Mouse (Mus musculus) kidney, adult 2 months (tissue): ENCODE data around the gene Asrgl1. TPM values are rescaled to one million over a fixed set of nuclear protein-coding genes. Genes with fewer than 3 reads are reported as not detected.

Experiments used
- DNase-seq: peaks from one replicate; pipeline ENCODE4 v3.0.0; 2021
- H3K27ac ChIP-seq: fragments of 200-500 bp; 2 replicates; pipeline ENCODE4 v1.5.1; 2012; ENCODE audit warnings: low read depth, low read length, control low read depth, inconsistent platforms; ENCODE audit not compliant: insufficient read depth
- H3K27me3 ChIP-seq: fragments of 200-500 bp; replicated peaks from 2 replicates; pipeline ENCODE4 v1.6.1; 2012; ENCODE audit warnings: mild to moderate bottlenecking, moderate library complexity, low read length, inconsistent platforms; ENCODE audit not compliant: control insufficient read depth, insufficient read depth
- H3K36me3 ChIP-seq: fragments of 200-500 bp; 2 replicates; pipeline ENCODE4 v1.6.1; 2012; ENCODE audit warnings: mild to moderate bottlenecking, moderate library complexity, low read length, inconsistent platforms; ENCODE audit not compliant: control insufficient read depth, insufficient read depth
- H3K4me1 ChIP-seq: fragments of 200-500 bp; 2 replicates; pipeline ENCODE4 v1.6.1; 2011; ENCODE audit warnings: low read length; ENCODE audit not compliant: control insufficient read depth, insufficient read depth
- H3K4me3 ChIP-seq: fragments of 200-500 bp; 2 replicates; pipeline ENCODE4 v1.5.1; 2011; ENCODE audit warnings: mild to moderate bottlenecking, low read depth, low read length, control low read depth; ENCODE audit not compliant: insufficient read depth
- CTCF ChIP-seq: fragments of 200-500 bp; conservative IDR thresholded peaks from 2 replicates; pipeline ENCODE4 v1.5.1; 2011; ENCODE audit warnings: low read depth, mild to moderate bottlenecking, control low read depth, low read length, moderate library complexity, mixed read lengths; ENCODE audit not compliant: insufficient read depth, insufficient read length
- POLR2A ChIP-seq: fragments of 200-500 bp; IDR thresholded peaks from one replicate; pipeline ENCODE4 v1.6.1; 2011; ENCODE audit warnings: low read depth, low read length, control low read depth
- WGBS: fragments of 180-500 bp; shearing (Covaris S2); methylation state at CpG from one replicate; pipeline ENCODE4 v1.1.7; 2018; 5-methylcytosine and 5-hydroxymethylcytosine counted together
- polyA plus RNA-seq: library from polyadenylated mRNA; depleted of rRNA; stranded (reverse); fragments of >200 nt; gene quantifications from 2 replicates; pipeline ENCODE4 v1.2.3, GENCODE M21; 2012

The Asrgl1 gene
- polyA plus RNA-seq, 1 experiment: 3.5 TPM

DNA sequence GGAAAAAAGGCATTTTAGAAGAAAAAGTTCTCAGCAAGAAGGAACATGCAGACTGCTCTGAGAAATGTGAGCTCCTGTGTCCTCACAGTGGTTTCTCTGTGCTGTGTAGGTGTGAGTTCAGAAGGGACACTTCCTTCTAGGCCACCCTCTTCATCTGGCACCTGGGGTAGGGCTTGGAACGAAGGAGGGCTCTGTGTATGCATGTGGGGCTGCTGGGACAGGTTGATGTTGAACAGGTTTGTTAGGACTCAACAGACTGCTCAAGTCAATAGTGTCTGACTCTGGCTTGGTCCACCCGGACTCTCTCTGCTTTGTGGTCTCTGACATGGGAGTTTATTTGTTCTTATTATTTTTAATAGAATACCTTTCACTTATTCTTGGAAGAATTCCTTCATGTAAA is 65.1 kb downstream of the Asrgl1 start:
- no peak overlapping the region for H3K27ac ChIP-seq
- 76% methylated on average over 2 of the region's 2 CpGs for WGBS
- no peak for TF ChIP-seq CTCF
- TF ChIP-seq POLR2A: no peak

DNA sequence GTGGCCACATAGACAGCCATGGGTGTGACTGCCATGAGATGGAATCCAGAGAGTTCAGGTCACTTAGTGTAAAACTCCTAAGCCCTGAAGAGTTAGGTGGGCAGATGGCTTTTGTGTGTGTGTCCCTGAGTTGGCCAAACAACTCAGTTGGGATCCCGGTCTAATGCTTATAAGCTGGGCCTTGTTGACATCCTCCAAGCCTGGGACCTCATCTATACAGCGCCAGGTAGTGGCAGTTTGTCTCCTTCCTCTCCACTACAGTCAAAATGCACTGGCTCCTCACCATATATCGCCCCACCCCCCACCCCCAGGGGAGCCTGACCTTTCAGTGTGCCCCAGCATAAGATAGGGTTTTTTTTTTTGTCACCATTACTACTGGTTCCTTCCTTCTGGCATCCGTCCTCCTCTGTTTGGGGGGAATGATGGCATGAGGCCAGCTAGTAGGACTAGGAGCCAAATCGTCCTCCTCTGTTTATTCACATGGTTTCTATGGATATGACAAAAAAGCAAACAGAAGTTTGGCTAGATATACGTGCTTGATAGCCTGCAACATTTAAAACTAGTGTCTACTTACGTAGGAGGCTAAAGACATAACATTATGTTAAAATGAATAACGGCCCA is 65.6 kb downstream of the Asrgl1 start:
- 60% methylated on average over 8 of the region's 8 CpGs for WGBS
- peak; percentile 26 for DNase-seq
- Histone ChIP-seq H3K4me1 (peaks cover 6% of the 10 kb centered on the region; the same call in 1 of the 2 replicates), H3K36me3 (no peaks in the 10 kb centered on the region), H3K4me3 (no peak overlapping the region), H3K27me3 (no peaks in the 10 kb centered on the region), H3K27ac (no peak overlapping the region)
- TF ChIP-seq CTCF (no peak), POLR2A (no peak)

More for the DNA sequence above, 65.1 kb downstream of the Asrgl1 start:
- no peak overlapping the region for H3K4me3 ChIP-seq
- peaks cover 6% of the 10 kb centered on the region; the same call in 1 of the 2 replicates for H3K4me1 ChIP-seq
- no peak for DNase-seq
- H3K27me3 ChIP-seq: no peaks in the 10 kb centered on the region
- no peaks in the 10 kb centered on the region for H3K36me3 ChIP-seq

DNA sequence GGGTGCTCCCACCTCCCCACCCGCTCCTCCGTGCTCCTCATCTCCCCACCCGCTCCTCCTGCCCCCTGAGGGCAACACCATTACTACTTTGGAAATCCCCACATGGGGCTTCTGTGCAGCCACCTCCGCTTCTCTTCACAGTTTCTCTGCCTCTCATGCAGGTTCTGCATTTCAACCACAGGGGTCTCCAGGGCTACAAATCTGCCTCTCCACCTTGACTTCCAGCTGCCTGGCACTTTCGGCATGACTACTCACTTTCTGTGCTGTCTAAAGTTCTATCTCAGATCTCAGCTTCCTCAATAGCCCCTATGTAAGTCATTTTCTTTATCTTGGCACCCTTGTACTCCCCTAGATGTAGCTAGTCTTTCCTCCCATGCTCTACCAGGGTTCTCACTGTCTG is 68.1 kb downstream of the Asrgl1 start:
- no peak for DNase-seq
- H3K27ac ChIP-seq: no peak overlapping the region
- H3K36me3 ChIP-seq: no peaks in the 10 kb centered on the region
- no peak overlapping the region for H3K4me3 ChIP-seq
- 89% methylated on average over 5 of the region's 5 CpGs for WGBS
- no peaks in the 10 kb centered on the region for H3K4me1 ChIP-seq
- TF ChIP-seq POLR2A (no peak), CTCF (no peak)
- H3K27me3 ChIP-seq: no peaks in the 10 kb centered on the region

DNA sequence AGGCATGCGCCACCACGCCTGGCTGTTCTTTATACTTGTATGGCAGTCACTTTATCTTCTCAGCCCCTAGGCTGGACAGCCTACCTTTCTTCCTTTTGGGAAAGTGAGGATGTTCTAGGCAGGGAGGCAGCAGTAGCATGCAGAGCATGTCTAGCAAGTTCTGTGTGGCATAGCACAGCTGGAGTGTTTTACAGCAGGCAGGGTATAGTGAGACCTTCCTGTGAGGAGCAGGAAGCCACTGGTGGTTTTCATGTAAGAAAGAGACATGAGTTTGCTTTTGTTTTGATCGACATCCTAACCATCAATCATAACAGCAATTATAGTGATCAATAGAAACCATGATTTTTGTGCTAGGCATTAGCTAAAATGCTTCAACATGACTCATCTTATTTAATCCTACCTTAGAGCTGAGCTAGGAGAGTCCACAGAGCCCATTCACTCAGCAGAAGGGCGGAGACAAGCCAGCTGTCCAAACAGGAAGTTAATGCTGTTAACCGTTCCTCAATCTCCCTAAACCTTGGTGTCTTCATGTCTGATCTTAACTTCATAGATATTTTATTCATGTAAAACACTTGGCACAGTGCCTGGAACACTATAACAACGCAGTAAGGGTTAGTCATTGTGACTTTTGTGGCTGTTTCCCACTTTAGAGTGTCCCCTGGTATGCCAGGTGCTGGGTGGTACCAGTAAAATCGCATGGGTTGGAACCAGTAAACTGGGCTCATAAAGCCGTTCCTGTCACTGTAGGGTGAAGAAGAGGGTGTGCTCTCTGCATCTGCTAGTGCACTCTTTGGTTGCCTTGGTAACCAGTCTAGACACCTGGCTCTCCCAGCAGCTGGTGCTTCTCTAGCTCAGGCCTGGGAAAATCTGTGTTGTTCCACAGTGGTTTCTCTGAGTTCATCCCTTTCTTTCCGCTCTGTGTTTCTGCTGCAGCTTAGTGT is 69.5 kb downstream of the Asrgl1 start:
- H3K4me1 ChIP-seq: no peaks in the 10 kb centered on the region; the same call in 1 of the 2 replicates
- H3K36me3 ChIP-seq: no peaks in the 10 kb centered on the region
- no peak overlapping the region for H3K4me3 ChIP-seq
- 56% methylated on average over 9 of the region's 9 CpGs for WGBS
- no peaks in the 10 kb centered on the region for H3K27me3 ChIP-seq
- TF ChIP-seq POLR2A (no peak), CTCF (no peak)
- H3K27ac ChIP-seq: no peak overlapping the region
- DNase-seq: no peak

DNA sequence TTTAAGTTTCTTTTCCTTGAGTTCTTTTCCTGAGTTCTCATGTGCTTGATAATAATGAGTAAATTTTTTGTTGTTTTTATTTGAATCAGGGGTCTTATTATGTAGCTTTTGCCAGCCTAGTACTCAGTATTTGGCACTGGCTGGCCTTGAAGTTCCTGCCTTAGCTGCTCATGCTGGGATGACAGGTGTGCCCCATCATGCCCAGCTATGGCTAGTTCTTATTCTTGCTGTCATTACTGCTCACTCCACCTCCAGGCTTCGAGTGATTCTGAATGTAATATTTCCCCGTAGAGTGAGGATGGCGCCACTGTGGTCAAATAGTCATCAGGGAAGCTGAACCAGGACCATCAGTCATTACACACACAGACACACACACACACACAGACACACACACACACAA is 71.6 kb downstream of the Asrgl1 start:
- H3K4me1 ChIP-seq: no peaks in the 10 kb centered on the region; the same call in 1 of the 2 replicates
- no peaks in the 10 kb centered on the region for H3K27me3 ChIP-seq
- DNase-seq: no peak
- no peak overlapping the region for H3K4me3 ChIP-seq
- H3K36me3 ChIP-seq: no peaks in the 10 kb centered on the region
- no peak overlapping the region for H3K27ac ChIP-seq
- WGBS: 95% methylated on average over 3 of the region's 3 CpGs
- no peak for TF ChIP-seq POLR2A
- no peak for TF ChIP-seq CTCF

DNA sequence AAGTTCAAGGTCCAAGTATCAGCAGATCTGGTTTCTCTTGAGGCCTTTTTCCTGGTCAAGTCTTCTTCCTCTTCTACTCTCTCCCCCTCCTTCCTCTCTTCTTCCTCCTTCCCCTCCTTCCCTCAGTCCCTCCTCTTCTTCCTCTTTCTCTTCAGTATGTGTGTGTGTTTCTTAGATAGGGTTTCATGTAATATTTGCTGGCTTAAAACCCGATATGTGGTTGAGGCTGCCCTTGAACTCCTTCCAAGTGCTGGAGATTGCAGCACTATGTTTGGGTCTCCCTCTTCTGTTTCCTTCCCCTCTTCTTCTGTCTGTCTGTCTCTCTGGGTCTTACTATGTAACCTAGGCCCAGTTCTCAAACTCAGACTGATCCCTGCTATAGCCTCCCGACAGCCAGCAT is 72.6 kb downstream of the Asrgl1 start:
- no peak for DNase-seq
- TF ChIP-seq CTCF (no peak), POLR2A (no peak)
- 91% methylated on average over 2 of the region's 2 CpGs for WGBS
- Histone ChIP-seq H3K36me3 (no peaks in the 10 kb centered on the region), H3K4me3 (no peak overlapping the region), H3K27me3 (no peaks in the 10 kb centered on the region), H3K4me1 (no peaks in the 10 kb centered on the region; the same call in 1 of the 2 replicates), H3K27ac (no peak overlapping the region)
